Mouse (Mus musculus) fat pad, adult 2 months (tissue): ENCODE results near the gene Fkbp9.

Source experiments
- DNase-seq: peaks from one replicate; pipeline ENCODE4 v3.0.0-alpha.2; 2011; ENCODE audit warnings: low read depth, low spot score; ENCODE audit errors: extremely low read depth

Gene Fkbp9

DNA sequence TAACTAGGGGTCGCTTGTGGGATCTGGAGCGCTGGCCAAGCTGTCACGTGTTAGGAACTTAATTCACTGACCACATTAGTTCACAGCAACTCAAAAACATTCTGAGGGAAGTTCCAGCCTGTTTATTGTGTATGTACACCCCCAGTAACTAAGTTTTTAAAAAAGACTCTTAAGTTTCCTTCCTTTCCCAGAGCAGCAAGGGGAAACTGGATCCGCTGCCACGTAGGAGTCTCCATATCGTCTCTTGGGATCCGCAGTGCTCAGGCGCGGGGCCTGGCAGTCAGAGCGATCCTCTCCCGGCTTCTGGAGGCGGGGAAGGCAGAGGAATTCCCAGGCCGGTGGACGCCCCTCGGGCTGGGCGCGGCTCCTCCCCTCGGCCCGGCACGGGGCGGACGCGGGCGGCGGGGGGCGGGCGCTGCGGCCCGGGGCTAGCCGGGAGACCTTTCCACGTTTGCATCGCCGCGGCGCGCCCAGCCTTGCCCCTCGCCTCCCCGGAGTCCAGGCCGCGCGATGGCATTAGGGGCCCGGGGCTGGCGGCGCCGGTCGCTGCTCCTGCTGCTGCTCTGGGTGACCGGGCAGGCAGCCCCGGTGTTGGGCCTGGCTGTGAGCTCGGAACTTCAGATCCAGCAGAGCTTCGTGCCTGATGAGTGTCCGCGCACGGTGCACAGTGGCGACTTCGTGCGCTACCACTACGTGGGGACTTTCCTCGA, at the start of gene Fkbp9:
Gene Fkbp9, plus strand, starts transcription at position 363 of the 710 bp plus-strand sequence.
- no peak for DNase-seq

DNA sequence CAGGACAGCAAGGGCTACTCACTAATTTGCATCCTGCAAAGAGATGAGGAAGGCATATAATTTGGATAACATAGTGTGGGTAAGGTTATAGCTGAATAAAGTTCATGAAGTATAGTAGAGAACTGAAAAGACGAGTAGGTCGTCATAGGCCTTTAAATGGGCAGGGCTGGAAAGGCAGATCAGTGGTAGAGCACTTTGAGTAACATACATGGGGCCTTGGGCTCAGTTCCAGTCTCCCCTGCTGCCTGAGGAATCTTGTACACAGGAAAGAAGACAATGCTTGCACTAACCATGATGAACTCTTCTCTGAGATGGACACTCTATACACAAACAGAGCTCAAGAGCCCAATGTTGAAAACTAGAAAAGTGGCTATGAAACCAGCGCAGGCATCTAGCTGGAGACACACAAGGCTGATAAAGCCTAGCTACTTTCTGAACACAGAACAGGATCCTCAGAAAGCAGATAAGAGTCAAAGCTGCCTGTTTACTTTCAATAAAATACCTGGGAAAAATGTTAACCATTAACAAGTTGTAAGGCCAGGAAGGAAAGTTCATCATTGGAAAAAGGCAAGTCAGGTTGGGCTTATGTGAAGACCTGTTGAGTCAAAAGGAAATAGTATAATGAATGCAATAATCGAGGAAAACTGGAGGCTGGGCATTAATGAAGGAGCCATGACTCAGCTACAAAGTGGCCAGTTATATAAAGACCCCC, 48.1 kb upstream of the Fkbp9 start:
- no peak for DNase-seq

DNA sequence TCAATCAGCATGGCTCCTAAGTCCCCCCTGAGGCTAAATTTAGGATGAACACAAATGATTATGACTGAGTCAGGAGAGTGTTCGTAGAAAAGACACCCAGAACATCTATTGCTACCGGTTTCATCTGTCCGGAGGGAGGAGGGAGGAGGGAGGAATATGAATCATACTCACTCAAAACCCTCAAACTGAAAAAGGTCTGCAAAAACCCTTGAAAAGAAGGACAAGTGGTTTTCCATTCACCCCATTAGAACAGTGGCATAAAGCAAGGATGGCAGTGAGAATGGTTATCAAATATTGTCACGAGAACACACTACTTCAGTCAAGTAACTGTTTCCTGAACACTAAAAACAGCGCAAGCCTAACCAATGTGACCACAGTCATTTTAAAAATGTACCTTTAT, 46.8 kb upstream of the Fkbp9 start:
- DNase-seq: no peak

DNA sequence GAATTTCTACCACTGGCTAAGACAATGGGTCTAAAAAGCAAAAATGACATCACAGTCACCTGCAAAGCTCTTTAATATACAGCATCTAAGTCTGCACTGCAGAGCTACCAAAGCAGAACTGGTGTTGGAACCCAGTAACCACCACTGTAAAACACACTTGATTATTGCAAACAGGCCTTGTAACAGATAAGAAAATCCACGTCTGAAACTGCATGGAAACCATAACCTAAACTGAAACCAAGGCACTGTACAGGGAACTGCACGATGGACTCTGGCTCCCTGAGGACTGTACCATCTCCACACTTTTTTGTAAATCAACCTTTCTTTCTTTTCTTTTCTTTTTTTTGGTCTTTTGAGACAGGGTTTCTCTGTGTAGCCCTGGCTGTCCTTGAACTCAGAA, 44.2 kb upstream of the Fkbp9 start:
- no peak for DNase-seq

DNA sequence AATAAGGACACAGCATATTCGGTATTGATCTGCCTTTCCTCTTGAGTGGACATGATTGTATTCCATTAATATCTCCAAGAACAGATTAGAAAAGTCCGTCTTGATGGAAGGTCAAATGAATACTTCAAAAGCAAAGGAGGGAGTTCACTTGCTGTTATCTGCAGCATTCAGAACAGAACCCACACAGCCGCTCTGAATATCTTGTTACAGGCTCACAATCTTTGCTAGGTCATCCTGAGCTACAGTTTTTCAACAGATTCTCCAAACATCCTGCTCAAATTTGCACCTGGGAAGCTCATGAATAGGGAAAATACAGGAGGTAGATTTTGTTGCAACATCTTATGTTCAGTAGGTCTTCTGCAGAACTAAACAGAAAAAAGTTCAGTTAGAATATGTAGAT, 42.5 kb upstream of the Fkbp9 start:
- DNase-seq: no peak

DNA sequence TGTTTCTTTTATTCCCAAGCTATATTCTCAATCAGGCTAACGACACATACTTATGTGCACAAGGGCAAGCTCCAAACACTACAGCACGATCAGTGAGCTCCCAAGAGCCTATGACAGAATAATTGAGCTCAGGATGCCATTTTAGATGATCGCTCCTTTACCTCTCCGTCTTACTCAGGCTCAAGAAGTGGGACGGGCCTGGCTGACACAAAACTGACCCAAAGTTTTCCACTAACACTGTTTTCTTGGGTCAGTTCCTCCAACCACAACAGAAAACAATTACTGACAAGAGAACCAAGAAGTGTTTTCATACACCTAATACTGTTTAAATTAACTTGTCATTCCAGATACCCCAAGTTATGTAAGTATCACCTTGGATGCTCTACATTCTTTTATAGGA, 37.0 kb upstream of the Fkbp9 start:
- no peak for DNase-seq

DNA sequence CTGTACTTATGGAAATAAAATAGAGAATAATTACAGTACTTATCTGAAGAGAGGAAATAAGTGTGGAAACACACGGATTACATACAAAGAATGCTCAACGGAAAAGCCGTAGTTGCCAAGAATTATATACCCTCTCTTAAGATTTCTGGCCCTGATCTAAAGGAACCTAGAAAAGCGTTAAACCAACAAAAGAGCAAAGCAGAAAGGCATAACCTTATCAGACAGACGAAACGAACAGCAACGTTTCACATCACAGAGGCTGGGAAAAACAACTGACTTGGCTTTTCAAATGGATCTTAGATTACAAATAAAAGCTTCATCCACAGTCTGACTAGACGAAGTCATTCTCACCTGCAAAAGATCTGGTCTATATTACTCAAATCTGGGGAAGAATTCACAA, 35.6 kb upstream of the Fkbp9 start:
- no peak for DNase-seq

DNA sequence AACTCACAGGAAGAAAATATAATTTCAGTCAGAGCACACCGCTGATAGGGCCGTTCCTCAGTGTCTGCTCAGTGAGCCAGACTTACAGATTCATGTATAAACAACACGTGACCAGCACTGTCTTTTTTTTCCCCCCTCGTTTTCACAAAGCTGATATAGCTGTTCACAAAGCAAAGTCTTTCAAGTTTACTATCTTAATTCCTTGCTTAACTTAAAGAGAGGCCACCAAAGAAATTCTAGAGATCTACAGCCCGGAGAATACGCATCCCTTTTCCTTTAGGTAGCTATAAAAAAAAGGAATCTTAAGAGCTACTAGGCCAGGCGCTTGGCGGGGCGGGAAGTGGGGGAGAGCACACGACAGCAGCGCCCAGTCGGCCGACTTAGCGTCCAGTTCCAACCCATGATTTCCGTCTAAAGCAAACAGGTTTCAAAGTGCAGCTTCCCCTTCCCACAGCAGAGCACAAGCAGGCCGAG, 35.2 kb upstream of the Fkbp9 start:
- no peak for DNase-seq

DNA sequence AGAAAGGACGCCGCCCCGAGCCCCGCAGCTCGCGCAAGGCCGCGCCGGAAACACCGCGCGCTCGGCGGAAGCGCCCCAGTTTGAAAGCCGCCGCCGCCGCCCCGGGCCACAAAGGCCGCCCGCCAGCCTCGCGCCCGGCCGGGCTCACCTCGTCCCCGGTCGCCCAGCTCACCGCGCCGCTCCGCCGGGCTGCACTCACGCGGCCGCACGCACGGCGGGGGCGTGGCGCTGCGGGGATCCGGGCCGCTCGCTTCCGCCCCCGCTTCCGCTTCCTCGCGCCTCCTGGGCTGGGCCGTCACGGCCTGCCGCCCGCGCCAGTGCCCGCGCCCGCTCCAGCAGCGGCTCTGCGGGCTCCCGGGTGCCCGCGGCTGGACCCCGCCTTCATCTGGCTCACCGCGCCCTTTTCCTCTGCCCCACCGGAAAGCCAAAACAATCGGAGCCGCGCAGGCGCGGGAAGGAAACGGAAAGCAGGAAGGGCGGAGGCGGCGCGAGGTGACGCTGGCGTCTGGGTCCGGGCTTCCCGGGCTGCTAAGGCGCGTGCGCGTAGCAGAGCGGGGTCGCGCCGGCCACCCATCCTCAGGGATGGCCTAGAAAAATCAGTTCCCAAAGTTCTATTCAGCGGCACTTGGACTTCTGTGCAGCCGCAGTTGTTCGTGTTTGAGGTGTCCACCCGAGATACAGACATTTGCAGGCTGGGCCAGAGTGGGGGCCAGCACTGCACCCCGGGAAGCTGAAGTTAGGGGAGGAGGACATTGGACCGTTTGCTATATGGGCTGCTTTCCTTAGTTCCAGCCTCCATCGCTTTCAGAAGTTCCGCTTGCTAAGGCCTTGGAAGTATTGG, 34.3 kb upstream of the Fkbp9 start, which contains the start of gene Kbtbd2:
Gene Kbtbd2, minus strand, starts transcription at position 503 of the 841 bp plus-strand sequence.
- no peak for DNase-seq

DNA sequence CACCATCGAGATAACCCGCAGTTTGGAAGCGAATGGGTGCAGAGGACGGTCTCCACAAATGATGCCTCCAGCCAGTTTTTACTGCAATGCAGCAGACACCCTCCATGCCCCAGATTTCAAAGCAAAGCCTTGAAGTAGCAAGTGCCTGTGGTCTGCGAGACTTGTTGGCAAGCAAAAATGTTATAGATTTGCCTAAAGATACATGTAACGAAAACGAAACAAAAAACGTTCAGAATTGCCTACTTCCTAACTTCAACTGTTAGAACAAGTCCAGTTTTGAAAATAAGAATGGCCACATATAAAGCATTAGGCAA, 33.8 kb upstream of the Fkbp9 start:
- no peak for DNase-seq

DNA sequence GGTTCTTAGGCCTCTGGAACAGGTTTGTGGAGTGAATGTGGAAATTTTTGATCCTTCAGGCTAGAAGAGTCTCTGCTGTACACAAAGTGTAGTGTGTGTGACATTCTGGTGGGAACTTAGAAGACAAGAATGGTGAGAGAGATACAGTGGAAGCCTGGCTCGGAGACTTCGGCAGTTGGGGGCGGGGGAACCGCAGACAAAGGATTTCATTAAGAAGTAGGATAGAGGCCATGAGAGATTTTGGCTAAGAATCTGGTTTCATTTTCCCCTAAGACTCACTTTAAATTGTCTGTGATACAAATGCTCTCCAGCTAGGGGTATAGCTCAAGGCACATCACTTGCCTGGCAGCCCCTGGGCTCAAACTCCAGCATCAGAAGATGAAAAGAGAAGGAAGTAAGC, 26.8 kb upstream of the Fkbp9 start:
- DNase-seq: no peak

DNA sequence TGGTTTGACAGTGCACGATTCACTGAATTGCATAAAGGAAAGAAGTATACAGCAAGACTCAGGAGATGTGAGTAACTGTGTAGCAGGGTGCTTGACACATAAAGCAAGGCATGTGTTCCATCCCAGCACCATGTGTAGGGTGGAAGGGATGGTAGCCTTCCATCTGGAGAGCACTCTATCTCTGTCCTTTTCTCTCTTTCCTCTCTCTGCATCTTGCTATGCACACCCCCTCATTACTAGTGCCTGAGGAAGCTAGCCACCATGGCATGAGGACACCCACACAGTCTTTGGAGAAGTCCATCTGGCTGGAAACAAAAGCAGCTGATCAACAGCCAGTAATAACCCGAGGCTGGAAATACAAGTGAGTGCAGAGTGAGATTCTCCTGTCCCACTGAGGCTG, 25.7 kb upstream of the Fkbp9 start:
- no peak for DNase-seq

DNA sequence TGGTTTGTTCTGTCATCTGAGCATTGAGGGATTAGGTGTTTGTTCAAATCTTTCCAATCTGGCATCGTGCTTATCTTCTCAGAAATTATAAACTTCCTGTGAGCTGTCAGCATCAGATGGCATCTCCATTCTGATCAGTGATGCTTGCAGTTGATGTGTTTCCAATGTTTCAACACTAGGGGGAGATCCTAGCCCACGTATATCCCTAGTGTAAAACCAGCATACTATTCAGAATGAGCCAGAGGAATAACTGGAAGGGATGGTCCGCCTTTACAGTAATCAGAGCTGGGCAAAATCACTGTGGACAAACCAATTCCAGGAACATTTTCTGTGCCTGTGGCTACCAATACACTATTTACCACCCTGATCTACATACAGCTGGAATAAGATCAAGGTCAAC, 23.2 kb upstream of the Fkbp9 start:
- no peak for DNase-seq

DNA sequence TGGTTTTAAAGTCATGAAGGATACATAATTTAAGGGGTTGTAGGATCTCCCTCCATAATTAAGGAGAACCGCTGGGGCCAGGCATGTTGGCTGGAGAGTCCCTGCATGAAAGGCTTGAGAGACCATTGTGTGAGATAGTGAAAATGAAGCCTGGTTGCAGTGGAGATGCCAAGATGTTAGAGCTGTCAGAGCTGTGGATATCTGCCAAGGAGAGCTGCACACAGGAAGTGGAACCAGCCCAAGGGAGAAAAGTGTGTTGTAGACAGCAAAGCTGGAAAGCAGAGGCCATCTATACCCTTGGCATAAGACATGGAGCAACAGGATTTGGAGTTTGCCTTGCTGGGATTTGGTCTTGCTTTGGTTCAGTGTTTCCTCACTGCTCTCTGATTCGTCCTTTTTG, 18.5 kb upstream of the Fkbp9 start:
- no peak for DNase-seq

DNA sequence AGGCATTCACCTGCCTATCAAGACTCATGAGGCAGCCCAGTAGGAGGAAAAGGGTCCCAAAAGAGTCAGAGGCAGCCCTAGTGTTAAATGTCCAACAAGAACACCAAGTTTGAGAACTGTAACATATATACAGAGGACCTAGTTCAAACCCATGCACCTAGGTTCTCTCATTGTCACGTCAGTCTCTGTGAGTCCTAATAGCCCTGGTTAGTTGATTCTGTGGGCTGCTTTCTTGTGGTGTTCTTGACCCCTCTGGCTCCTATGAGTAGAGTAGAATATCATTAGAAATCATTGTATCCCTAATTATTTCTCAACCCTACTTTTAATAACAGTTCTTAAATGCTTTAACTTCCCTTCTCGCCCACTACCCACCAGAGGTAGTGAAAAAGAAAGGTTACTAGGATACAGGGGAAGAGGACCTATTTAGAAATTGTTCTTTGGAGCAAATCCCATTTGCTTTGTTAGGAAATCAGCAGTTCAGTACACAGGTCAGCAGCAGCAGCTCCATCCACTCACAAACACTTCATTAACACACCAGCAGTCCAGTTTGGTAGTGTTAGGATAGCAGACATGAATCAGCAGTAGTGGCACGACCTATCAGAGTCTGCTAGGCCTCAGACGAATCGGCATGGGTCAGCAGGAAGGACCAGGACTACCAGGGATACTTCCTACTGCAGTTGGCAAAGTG, 13.3 kb upstream of the Fkbp9 start:
- no peak for DNase-seq

DNA sequence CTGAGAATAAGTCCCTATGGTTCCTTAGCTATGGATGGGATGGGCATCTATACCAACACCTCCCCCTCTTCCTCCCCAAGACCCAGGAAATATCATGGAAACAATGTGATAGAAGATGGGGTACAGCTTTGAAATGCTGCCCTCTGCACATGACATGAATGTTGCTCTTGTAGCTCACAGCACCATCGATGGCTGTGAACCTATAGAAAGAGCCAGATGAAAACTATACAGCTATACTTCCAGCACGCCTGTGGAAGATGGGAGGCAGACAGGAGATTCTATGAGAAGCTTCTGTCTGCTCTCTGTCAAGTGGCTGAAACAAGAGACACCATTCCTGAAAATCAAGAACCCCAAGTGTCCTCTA, 12.8 kb upstream of the Fkbp9 start:
- no peak for DNase-seq

DNA sequence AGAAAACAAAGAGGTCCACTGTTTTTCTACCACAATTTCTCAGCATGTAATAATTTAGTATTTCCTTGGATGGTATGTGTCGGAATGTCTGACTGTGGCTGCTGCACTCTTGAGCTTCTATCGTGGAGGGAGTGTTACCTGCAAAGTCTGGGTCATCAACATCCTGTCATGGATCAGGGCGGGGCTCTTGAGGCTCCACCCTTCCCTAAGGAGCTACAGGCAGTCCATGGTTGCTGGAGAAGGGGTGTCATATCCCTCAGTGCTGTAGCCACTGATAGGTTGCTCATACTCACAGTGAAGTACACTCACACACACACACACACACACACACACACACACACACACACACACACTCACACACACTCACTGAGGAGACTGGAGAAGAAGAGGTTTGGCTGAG, 6.2 kb upstream of the Fkbp9 start:
- no peak for DNase-seq

DNA sequence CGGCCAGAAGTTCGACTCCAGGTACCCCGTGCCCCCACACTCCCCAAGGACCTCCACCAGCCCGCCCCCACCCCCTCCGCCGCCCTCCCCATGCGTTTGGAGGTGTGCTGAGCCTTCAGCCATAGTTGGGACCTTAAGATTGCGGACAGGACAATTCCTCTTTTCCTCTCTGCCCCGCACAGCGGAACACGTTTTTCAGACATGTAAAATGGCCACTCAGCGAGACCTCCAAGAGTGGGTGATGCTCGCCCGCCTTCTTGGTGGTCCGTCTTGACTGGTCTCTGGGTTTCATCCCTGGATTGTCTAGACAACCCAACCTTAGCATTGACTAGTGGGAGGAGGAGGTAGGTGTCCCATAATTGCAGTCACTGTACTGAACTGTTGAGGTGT, 543 bp downstream of the Fkbp9 start:
- no peak for DNase-seq

DNA sequence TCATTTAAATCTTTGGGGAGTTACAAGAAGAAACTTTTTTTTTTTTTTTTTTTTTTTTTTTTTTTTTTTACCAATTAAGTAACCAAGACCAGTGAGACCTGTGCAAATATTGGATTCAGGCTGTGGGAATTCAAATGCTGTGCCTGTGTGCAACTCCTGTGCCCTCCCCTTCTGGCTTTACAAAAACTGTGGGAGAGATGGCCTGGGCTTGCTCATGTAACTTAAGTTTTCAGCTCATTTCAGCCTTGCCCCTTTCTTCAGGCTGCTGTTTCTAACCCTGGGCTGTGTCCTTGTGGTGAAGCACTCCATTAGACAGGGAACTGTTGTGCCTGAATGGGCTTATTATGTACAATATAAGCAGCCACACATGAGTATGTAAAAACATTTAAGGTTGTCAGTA, 971 bp downstream of the Fkbp9 start:
- DNase-seq: no peak

DNA sequence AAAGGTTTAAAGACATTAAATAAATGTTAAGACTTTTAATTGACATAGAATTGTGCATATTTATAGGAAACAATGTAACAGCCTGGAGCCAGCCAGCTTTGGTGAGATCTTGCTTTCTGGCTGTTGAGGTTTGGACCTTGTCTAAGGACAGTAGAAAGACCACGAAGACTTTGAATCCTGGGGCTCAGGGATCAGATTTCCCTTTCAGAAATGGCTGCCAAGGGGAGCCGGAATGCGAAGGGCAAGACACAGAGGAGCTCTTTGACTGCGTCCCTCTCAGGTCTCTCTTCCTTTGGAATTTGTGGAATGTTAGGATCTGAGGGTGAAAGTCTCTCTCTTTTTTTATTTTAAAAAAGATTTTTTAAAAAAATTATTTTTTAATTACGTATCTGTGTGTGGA, 2.9 kb downstream of the Fkbp9 start:
- DNase-seq: no peak

DNA sequence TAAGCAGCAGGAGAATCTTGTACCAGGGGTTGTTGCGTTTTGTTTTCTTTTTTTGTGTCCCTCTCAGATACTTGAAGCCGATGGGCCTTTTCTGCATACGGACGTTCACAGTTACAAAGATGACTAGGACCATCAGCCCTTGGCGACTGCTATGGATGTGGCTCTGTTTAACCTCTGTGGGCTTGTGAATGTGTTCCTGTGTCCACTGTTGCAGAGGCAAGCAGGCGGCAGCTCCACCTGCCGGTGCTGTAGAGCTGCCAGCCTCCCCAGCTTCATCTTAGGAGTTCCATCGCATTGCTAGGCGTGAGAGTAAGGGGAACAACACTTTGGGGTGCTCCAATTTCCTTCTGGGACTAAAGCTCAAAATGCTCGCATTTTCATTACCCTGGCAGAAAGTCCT, 3.7 kb downstream of the Fkbp9 start:
- no peak for DNase-seq
